Mouse (Mus musculus) brown adipose tissue, adult 24 weeks (tissue): ENCODE data around the gene Mea1. TPM values are rescaled to one million over a fixed set of nuclear protein-coding genes. Genes with fewer than 3 reads are reported as not detected.
A peak's percentile ranks its signal among the peaks of the same experiment; 100 is the strongest.

ENCODE experiments used
- H3K27ac ChIP-seq: fragments of 200-500 bp; replicated peaks from 2 replicates; pipeline ENCODE4 v1.5.1; 2012; ENCODE audit warnings: low read depth, mild to moderate bottlenecking, low read length
- H3K4me1 ChIP-seq: fragments of 200-500 bp; 2 replicates; pipeline ENCODE4 v1.6.1; 2012; ENCODE audit warnings: low read length, mixed read lengths; ENCODE audit not compliant: control insufficient read depth, insufficient read depth, insufficient read length
- H3K4me3 ChIP-seq: fragments of 200-500 bp; 2 replicates; pipeline ENCODE4 v1.5.1; 2012; ENCODE audit warnings: low read depth, mild to moderate bottlenecking, low read length, moderate library complexity; ENCODE audit not compliant: insufficient read depth
- polyA plus RNA-seq: library from polyadenylated mRNA; stranded (reverse); fragments of >200 nt; gene quantifications from 2 replicates; pipeline ENCODE4 v1.2.4, GENCODE M21; 2012; ENCODE audit not compliant: missing spikeins, insufficient read depth, insufficient read length

Mea1 gene
- polyA plus RNA-seq, 1 experiment: 148 TPM

- H3K27ac ChIP-seq: no peak overlapping the region
- H3K4me1 ChIP-seq: peaks cover 18% of the 10 kb centered on the region
- no peak overlapping the region for H3K4me3 ChIP-seq
Measured at GRCm38 (mm10) chr17:46706375-46707089, 27.9 kb downstream of the Mea1 start.

- H3K4me1 ChIP-seq: no peaks in the 10 kb centered on the region; the same call in 1 of the 2 replicates
- H3K4me3 ChIP-seq: peak within 1 kb of the TSS; percentile 94
- H3K27ac ChIP-seq: peak within 1 kb of the TSS; percentile 89
Measured at GRCm38 (mm10) chr17:46710959-46711597, 32.5 kb downstream of the Mea1 start, which contains the start of gene Pex6. Gene Pex6, plus strand, starts transcription at chr17:46711463.

DNA sequence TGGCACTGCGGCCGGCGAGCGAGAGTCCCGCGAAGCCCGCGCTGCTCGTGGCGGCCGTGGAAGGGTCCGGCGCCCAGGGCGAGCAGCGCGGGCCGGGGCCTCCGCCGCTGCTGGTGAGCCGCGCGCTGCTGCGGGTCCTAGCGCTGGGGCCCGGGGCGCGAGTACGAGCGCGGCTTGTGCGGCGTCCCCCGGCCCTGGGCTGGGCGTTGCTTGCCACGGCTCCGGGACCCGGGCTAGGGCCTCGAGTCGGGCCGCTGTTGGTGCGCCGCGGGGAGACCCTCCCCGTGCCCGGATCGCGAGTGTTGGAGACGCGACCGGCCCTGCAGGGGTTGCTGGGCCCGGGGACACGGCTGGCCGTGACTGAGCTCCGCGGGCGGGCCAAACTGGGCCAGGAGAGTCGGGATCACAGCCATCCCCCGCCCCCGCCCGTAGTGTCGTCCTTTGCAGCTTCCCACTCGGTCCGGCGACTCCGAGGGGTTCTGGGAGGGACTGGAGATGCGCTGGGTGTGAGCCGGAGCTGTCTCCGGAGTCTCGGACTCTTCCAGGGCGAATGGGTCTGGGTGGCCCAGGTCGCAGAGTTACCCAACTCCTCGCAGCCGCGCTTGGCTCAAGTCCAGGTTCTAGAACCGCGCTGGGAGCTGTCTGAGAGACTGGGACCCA lies 33.1 kb downstream of the Mea1 start:
- H3K4me3 ChIP-seq: peak overlapping the region; percentile 94
- H3K27ac ChIP-seq: peak overlapping the region; percentile 89
- H3K4me1 ChIP-seq: no peaks in the 10 kb centered on the region; the same call in 1 of the 2 replicates

DNA sequence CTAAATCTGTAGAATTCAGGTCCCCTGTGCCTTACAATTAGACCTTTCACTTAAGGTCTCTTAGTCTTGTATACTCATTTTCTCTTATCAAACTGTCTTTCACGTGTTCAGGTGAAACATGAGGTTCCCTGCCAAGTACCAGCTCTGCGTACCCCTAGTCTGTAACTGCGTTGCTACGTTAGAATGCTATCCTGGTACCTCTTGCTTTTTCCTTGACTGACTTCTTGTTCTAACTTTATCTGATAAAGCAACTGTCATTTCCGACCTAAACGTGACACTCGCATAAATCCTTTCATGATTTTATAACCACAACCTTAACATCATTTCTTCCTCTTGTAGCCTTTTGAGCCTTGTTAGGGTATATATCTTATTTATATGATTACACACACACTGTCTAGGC lies 33.8 kb downstream of the Mea1 start:
- Histone ChIP-seq H3K4me3 (peak overlapping the region; percentile 94), H3K4me1 (no peaks in the 10 kb centered on the region; the same call in 1 of the 2 replicates), H3K27ac (peak overlapping the region; percentile 89)

DNA sequence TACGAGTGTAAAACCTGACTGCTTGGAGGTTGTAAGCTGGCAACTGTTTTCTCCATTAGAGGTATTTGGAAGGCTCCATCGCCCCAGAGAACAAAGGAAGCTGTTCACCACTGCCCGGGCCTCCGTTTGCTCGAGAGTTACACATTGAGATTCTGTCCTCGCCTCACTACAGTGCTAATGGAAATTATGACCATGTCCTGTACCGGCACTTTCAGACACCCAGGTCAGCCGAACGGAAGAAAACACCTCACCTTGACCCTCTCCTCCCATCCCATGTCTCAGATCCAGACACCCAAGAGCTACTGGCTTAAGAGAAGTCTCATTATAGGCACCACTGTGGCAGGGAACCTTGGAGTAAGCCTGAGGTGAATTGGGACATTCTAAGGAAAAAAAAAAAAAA lies 35.3 kb downstream of the Mea1 start:
- no peak overlapping the region for H3K27ac ChIP-seq
- no peaks in the 10 kb centered on the region; the same call in 1 of the 2 replicates for H3K4me1 ChIP-seq
- no peak overlapping the region for H3K4me3 ChIP-seq

DNA sequence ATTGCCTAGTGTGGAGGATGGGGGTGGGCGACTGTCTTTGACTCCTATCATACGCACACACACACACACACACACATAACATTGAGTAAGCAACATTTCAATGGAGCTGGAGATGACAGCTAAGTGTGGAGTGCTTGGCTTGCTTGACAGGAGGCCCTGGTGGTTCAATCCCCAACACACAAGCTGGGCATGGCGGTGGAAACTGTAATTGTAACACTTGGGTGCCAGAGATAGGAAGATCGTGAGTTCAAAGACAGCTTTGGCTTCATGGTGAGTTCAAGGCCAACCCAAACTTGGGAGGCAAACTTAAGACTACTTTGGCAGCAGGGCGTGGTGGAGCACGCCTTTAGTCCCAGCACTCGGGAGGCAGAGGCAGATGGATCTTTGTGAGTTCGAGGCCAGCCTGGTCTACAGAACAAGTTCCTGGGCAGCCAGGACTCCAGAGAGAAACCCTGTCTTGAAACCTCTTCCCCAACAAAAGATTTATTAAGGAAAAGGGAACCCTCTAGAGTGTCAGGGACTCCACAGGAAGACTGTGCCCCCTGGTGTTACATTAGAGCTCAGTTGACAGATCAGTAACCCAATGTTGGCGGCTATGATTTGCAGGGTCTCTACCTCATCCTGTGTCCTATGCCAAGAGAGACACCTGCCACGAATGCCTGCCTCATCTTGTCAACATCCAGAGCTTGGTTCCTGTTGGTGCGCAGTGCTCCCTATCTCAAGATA lies 36.3 kb downstream of the Mea1 start:
- no peaks in the 10 kb centered on the region; the same call in 1 of the 2 replicates for H3K4me1 ChIP-seq
- no peak overlapping the region for H3K27ac ChIP-seq
- no peak overlapping the region for H3K4me3 ChIP-seq

DNA sequence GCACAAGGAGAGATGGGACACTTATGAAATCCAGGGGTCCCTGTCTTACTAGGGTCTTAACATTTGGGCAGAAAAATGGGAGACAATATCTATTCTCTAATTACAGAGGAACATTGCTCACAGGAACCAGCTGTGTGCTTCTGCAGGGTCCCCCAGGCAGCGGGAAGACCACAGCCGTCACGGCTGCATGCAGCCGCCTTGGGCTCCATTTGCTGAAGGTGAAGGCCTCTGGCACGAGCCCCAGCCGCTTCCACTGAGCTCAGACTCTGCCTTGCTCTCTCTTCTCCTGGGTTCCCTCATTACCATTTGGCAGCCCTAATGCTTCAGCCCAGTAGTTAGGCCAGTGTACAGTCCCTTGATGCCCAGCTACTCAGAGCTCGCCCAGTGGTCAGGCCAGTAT lies 42.5 kb downstream of the Mea1 start:
- H3K27ac ChIP-seq: no peak overlapping the region
- H3K4me1 ChIP-seq: peaks cover 4% of the 10 kb centered on the region; the same call in 1 of the 2 replicates
- no peak overlapping the region for H3K4me3 ChIP-seq

- no peak overlapping the region for H3K4me3 ChIP-seq
- H3K4me1 ChIP-seq: peaks cover 4% of the 10 kb centered on the region; the same call in 1 of the 2 replicates
- H3K27ac ChIP-seq: no peak overlapping the region
Measured at GRCm38 (mm10) chr17:46724477-46725084, 46.0 kb downstream of the Mea1 start.

DNA sequence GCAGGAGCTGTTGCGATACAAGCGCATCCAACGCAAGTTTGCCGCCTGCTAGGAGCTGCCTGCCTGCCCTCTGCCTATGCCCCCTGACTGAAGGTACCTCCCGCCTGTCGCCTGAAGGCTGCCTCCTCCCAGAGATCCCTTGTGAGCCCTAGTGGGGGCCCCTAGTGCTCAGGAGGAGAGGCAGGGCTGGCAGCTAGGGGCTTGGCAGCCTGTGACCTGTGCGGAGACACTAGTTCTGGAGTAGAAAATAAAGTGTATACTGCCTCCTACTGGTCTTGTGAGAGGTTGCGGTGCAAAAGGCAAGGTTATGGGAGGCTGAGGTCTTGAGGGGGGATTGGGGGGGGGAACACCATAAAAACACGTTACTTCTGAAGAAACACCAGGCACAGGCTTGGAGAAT lies 46.7 kb downstream of the Mea1 start:
- H3K4me3 ChIP-seq: no peak overlapping the region
- peaks cover 4% of the 10 kb centered on the region; the same call in 1 of the 2 replicates for H3K4me1 ChIP-seq
- no peak overlapping the region for H3K27ac ChIP-seq

DNA sequence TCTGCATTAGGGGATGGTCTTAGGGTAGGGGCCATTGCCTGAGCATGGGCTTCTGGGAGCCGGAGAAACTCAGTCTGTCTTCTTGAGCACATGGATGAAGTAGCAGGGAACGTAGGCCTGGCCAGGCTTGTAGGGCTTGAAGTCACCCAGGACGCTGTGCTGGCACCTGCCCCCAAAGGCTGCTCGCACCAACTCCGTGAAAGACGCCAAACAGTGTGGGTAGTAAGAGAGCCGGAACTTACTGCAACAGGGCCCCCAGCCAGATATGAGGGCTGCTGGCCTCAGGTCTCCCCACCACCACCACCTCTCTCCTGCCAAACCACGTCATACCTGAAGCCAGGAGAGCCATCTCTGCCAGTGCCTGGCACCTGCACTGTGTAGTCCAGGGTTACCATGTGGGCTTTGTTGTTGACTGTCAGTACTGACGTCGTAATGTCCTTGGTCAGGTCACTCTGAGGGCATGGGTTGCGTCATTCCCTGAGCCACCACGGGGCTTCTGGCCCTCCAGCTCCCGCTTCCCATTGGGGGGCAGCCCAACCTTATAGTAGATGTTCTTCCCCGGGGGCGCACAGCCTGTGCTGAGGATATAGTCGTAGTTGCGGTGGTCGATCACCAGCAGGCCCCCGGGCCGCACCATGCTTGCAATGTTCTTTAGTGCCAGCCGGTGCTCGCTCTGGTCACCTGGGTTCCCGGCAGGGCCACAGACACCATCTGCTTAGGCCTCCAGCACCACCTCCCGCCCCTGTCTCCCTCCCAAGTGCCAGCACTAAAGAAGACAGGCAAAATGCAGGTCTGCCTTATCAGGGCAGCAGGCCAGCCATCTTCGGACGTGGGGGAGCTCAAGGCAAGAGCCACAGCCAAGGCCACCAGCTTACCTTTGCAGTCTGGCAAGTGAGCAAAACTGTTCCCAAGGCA lies 47.4 kb downstream of the Mea1 start:
- peaks cover 4% of the 10 kb centered on the region; the same call in 1 of the 2 replicates for H3K4me1 ChIP-seq
- no peak overlapping the region for H3K27ac ChIP-seq
- no peak overlapping the region for H3K4me3 ChIP-seq

- no peak overlapping the region for H3K27ac ChIP-seq
- H3K4me1 ChIP-seq: peaks cover under 1% of the 10 kb centered on the region; the same call in 1 of the 2 replicates
- H3K4me3 ChIP-seq: no peak overlapping the region
Measured at GRCm38 (mm10) chr17:46727271-46727670, 48.7 kb downstream of the Mea1 start.

DNA sequence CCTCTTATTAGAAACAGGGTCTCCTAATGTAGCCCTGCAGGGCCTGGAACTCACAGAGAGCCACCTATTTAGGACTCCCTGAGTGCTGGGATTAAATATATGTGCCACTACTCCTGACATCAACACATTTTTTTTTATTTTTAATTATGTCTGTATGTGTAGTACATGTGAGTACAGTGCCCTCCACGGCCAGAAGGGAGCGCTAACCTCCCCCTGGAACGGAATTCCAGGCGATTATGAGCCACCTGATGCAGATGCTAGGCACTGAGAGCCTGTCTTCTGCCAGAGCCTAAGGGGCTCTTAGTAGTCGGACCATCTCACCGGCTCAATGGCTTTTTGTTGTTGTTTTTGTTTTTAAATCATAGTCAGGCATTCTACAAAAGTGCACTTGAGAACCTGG lies 49.4 kb downstream of the Mea1 start:
- H3K4me3 ChIP-seq: no peak overlapping the region

DNA sequence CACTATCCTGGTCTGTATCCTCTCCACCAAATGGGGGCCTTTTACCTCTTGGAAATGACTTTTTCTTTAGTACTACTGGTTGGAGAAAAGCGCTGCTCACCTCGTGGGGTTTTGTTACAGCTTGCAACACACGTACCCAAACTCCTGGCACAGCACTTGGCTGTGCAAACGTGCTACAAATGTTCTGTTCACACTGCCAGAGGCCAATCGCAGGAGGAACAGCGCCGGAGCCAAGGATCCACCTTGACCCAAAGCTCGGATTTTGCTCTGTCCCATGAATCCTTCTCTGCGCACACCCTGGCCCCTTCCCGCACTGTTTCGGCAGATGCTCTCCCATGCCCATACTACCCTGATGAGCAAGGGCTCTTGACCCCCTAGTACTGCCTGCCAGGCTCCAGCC lies 49.9 kb downstream of the Mea1 start:
- Histone ChIP-seq H3K4me1 (no peaks in the 10 kb centered on the region; the same call in 1 of the 2 replicates), H3K4me3 (no peak overlapping the region), H3K27ac (no peak overlapping the region)

More for the DNA sequence above, 49.4 kb downstream of the Mea1 start:
- Histone ChIP-seq H3K27ac (no peak overlapping the region), H3K4me1 (no peaks in the 10 kb centered on the region; the same call in 1 of the 2 replicates)

- no peaks in the 10 kb centered on the region; the same call in 1 of the 2 replicates for H3K4me1 ChIP-seq
- no peak within 1 kb of the TSS for H3K27ac ChIP-seq
- no peak within 1 kb of the TSS for H3K4me3 ChIP-seq
Measured at GRCm38 (mm10) chr17:46728904-46729318, 50.3 kb downstream of the Mea1 start, which contains the start of gene Gnmt. Gene Gnmt, minus strand, starts transcription at chr17:46729168.
